Mouse (Mus musculus): ENCODE data around the gene Cntln. TPM values are rescaled to one million over a fixed set of nuclear protein-coding genes. Genes with fewer than 3 reads are reported as not detected.

The Cntln gene
- polyA plus RNA-seq, 1 experiment = 9.4 TPM

- peak overlapping the region; percentile 22 for H3K4me3 ChIP-seq (replicated peaks; ENCODE audit: control insufficient read depth, low read depth, low read length)
- no peaks in the 10 kb centered on the region for H3K4me1 ChIP-seq (ENCODE audit: control insufficient read depth, insufficient read depth, low read length)
- 57% methylated on average over 1 of the region's 1 CpGs for WGBS
- no peak overlapping the region for H3K27ac ChIP-seq (ENCODE audit: control insufficient read depth, insufficient read depth, low read depth, low read length, poor library complexity)
- TF ChIP-seq CTCF (IDR thresholded peaks at IDR 0.05; ENCODE audit: control insufficient read depth, insufficient read depth, low read length) = no peak
- no peak for TF ChIP-seq POLR2A (IDR thresholded peaks at IDR 0.05; ENCODE audit: borderline replicate concordance, control insufficient read depth, low read depth, low read length)
Measured at GRCm38 (mm10) chr4:84885271-84885540, 1.1 kb downstream of the Cntln start.

- no peaks in the 10 kb centered on the region for H3K4me1 ChIP-seq (ENCODE audit: control insufficient read depth, insufficient read depth, low read length)
- no peak overlapping the region for H3K27ac ChIP-seq (ENCODE audit: control insufficient read depth, insufficient read depth, low read depth, low read length, poor library complexity)
- no peak overlapping the region for H3K4me3 ChIP-seq (replicated peaks; ENCODE audit: control insufficient read depth, low read depth, low read length)
- TF ChIP-seq POLR2A (IDR thresholded peaks at IDR 0.05; ENCODE audit: borderline replicate concordance, control insufficient read depth, low read depth, low read length) (no peak), CTCF (IDR thresholded peaks at IDR 0.05; ENCODE audit: control insufficient read depth, insufficient read depth, low read length) (no peak)
- 86% methylated on average over 1 of the region's 1 CpGs for WGBS
Measured at GRCm38 (mm10) chr4:84918393-84918792, 34.3 kb downstream of the Cntln start.

GRCm38 (mm10) chr4:84934342-84934929 lies 50.3 kb downstream of the Cntln start:
- 71% methylated on average over 6 of the region's 6 CpGs for WGBS

GRCm38 (mm10) chr4:84942059-84942458 lies 58.0 kb downstream of the Cntln start:
- Histone ChIP-seq H3K4me1 (ENCODE audit: control insufficient read depth, insufficient read depth, low read length) (no peaks in the 10 kb centered on the region), H3K4me3 (replicated peaks; ENCODE audit: control insufficient read depth, low read depth, low read length) (no peak overlapping the region), H3K27ac (ENCODE audit: control insufficient read depth, insufficient read depth, low read depth, low read length, poor library complexity) (no peak overlapping the region)
- 78% methylated on average over 2 of the region's 2 CpGs for WGBS
- TF ChIP-seq POLR2A (IDR thresholded peaks at IDR 0.05; ENCODE audit: borderline replicate concordance, control insufficient read depth, low read depth, low read length) = no peak
- no peak for TF ChIP-seq CTCF (IDR thresholded peaks at IDR 0.05; ENCODE audit: control insufficient read depth, insufficient read depth, low read length)

More at GRCm38 (mm10) chr4:84934342-84934929, 50.3 kb downstream of the Cntln start:
- TF ChIP-seq POLR2A (IDR thresholded peaks at IDR 0.05; ENCODE audit: borderline replicate concordance, control insufficient read depth, low read depth, low read length) (no peak), CTCF (IDR thresholded peaks at IDR 0.05; ENCODE audit: control insufficient read depth, insufficient read depth, low read length) (no peak)
- no peaks in the 10 kb centered on the region for H3K4me1 ChIP-seq (ENCODE audit: control insufficient read depth, insufficient read depth, low read length)
- no peak overlapping the region for H3K27ac ChIP-seq (ENCODE audit: control insufficient read depth, insufficient read depth, low read depth, low read length, poor library complexity)
- H3K4me3 ChIP-seq (replicated peaks; ENCODE audit: control insufficient read depth, low read depth, low read length) = no peak overlapping the region

GRCm38 (mm10) chr4:84942651-84943050 lies 58.5 kb downstream of the Cntln start:
- H3K4me3 ChIP-seq (replicated peaks; ENCODE audit: control insufficient read depth, low read depth, low read length) = no peak overlapping the region
- no peaks in the 10 kb centered on the region for H3K4me1 ChIP-seq (ENCODE audit: control insufficient read depth, insufficient read depth, low read length)
- TF ChIP-seq POLR2A (IDR thresholded peaks at IDR 0.05; ENCODE audit: borderline replicate concordance, control insufficient read depth, low read depth, low read length) = no peak
- no peak for TF ChIP-seq CTCF (IDR thresholded peaks at IDR 0.05; ENCODE audit: control insufficient read depth, insufficient read depth, low read length)
- H3K27ac ChIP-seq (ENCODE audit: control insufficient read depth, insufficient read depth, low read depth, low read length, poor library complexity) = no peak overlapping the region
- WGBS = 80% methylated on average over 2 of the region's 2 CpGs

DNA sequence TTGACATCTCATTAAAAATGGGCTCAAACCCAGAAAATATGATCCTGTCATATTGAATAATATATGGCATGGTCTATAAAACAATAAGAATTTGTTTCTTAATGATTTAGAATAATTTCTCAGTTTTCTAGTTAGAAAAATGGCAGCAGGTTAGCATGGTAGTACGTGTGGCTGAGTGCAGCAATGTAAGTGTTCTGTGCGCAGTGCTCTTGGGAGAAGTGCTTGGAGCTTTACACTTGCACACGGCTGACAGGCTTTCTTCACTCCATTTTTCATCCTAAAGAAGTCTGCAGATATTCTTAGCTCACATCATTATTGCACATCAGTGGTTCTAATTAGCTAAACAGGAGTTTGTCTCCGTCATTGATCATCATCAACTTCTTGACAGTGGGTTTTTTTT lies 60.0 kb downstream of the Cntln start:
- WGBS = 89% methylated on average over 4 of the region's 4 CpGs
- Histone ChIP-seq H3K4me1 (ENCODE audit: control insufficient read depth, insufficient read depth, low read length) (no peaks in the 10 kb centered on the region), H3K27ac (ENCODE audit: control insufficient read depth, insufficient read depth, low read depth, low read length, poor library complexity) (no peak overlapping the region), H3K4me3 (replicated peaks; ENCODE audit: control insufficient read depth, low read depth, low read length) (no peak overlapping the region)
- TF ChIP-seq POLR2A (IDR thresholded peaks at IDR 0.05; ENCODE audit: borderline replicate concordance, control insufficient read depth, low read depth, low read length) (no peak), CTCF (IDR thresholded peaks at IDR 0.05; ENCODE audit: control insufficient read depth, insufficient read depth, low read length) (no peak)

GRCm38 (mm10) chr4:84946450-84946849 lies 62.3 kb downstream of the Cntln start:
- WGBS = 69% methylated on average over 3 of the region's 3 CpGs
- TF ChIP-seq CTCF (IDR thresholded peaks at IDR 0.05; ENCODE audit: control insufficient read depth, insufficient read depth, low read length) (no peak), POLR2A (IDR thresholded peaks at IDR 0.05; ENCODE audit: borderline replicate concordance, control insufficient read depth, low read depth, low read length) (no peak)
- Histone ChIP-seq H3K27ac (ENCODE audit: control insufficient read depth, insufficient read depth, low read depth, low read length, poor library complexity) (no peak overlapping the region), H3K4me3 (replicated peaks; ENCODE audit: control insufficient read depth, low read depth, low read length) (no peak overlapping the region), H3K4me1 (ENCODE audit: control insufficient read depth, insufficient read depth, low read length) (no peaks in the 10 kb centered on the region)

DNA sequence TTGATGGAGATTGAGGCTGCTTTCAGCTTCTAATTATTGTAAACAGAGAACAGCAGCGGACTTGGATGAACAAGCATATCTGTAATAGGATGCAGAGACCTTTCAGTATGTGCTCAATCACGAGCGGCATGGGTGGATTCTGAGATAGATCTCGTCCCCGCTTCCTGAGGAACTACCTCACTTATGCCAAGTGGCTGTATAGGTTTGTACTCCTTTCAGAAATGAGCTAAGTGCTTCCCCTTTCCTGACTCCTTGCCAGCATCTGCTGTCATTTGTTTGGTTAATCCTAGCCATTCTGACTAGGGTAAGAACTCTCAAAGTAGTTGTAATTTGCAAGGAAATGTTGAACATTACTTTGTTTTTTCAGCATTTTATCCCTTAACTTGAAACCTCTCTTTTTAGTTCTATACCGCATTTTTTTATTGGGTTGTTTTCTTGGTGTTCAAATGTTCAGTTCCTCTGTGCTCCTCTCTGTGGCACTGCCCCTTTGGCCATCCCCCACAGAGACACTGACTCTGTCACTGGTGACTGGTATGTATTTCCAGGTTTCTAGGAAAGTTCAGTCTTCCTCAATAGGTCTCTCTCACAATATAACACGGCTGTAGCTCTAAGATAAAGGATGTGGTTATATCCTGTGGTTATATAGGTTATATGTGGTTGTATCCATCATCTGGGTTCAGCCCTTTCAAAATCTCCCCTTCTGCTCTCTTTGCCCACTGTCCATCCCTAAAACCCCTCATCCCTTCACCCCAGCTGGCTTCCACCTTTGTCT lies 93.0 kb downstream of the Cntln start:
- no peak overlapping the region for H3K27ac ChIP-seq (ENCODE audit: control insufficient read depth, insufficient read depth, low read depth, low read length, poor library complexity)
- TF ChIP-seq POLR2A (IDR thresholded peaks at IDR 0.05; ENCODE audit: borderline replicate concordance, control insufficient read depth, low read depth, low read length) = no peak
- no peak for TF ChIP-seq CTCF (IDR thresholded peaks at IDR 0.05; ENCODE audit: control insufficient read depth, insufficient read depth, low read length)
- H3K4me3 ChIP-seq (replicated peaks; ENCODE audit: control insufficient read depth, low read depth, low read length) = no peak overlapping the region
- 15% methylated on average over 7 of the region's 7 CpGs for WGBS
- no peaks in the 10 kb centered on the region for H3K4me1 ChIP-seq (ENCODE audit: control insufficient read depth, insufficient read depth, low read length)

Measured in bone marrow, adult 2 months (tissue).